26 mouse cellular contexts compared by ENCODE assay signal in genomic region chr4:129418321-129418720, GRCm38 (mm10). TPM values are rescaled to one million over a fixed set of nuclear protein-coding genes. Genes with fewer than 3 reads are reported as not detected.
DNase-seq lines count a peak whose midpoint lies in the region; ATAC-seq and TF ChIP-seq lines count a peak whose summit lies in the region.
"Had no signal": no experiment of that assay in that cellular context is flagged by ENCODE, and none has a peak within 500 bp of the region (broad histone marks: within the 10 kb centered on the region; RNA-seq: fewer than 3 reads in every experiment).

No protein-coding gene starts in this region.

- H3K9ac ChIP-seq in intestine, postnatal 0 days (ENCODE audit: low read depth, low read length) = no peak overlapping the region
- no peak overlapping the region for H3K9ac ChIP-seq in intestine, embryonic 15.5 days
- no peak overlapping the region for H3K9ac ChIP-seq in lung, postnatal 0 days (replicated peaks; ENCODE audit: low read depth)
- H3K9ac ChIP-seq in MEL (ENCODE audit: control insufficient read depth, low read depth, low read length, poor library complexity, severe bottlenecking) = no peak overlapping the region
- H3K9ac ChIP-seq in stomach, postnatal 0 days (ENCODE audit: low read length) = no peak overlapping the region
- no peak overlapping the region for H3K9ac ChIP-seq in neural tube, embryonic 15.5 days (replicated peaks)
- H3K9ac ChIP-seq: embryonic facial prominence, embryonic 15.5 days; heart, embryonic 12.5 days had no signal

- DNase-seq in lung, postnatal 0 days (ENCODE audit: low spot score) = no peak
- no peak for DNase-seq in lung, adult 2 months
- peak; percentile 33 for DNase-seq in MEL (ENCODE audit: low read depth, low spot score)
- DNase-seq in stomach, postnatal 0 days (ENCODE audit: low spot score) = no peak
- no peak for DNase-seq in heart, postnatal 25 days (ENCODE audit: low spot score)
- DNase-seq: adrenal gland, adult 2 months; adrenal gland, postnatal 25 days; cerebellum, adult 2 months; cerebellum, postnatal 14 days; embryo, embryonic 11 days; gastrocnemius, adult 2 months; gastrocnemius, postnatal 25 days; heart, postnatal 36 days had no signal

- WGBS in intestine, postnatal 0 days = 73% methylated on average over 5 of the region's 5 CpGs
- WGBS in intestine, embryonic 15.5 days = 78% methylated on average over 5 of the region's 5 CpGs
- WGBS in lung, postnatal 0 days = 68% methylated on average over 5 of the region's 5 CpGs
- 72% methylated on average over 5 of the region's 5 CpGs for WGBS in lung, adult 2 months
- 69% methylated on average over 5 of the region's 5 CpGs for WGBS in stomach, postnatal 0 days
- 79% methylated on average over 5 of the region's 5 CpGs for WGBS in neural tube, embryonic 15.5 days

- no peak for TF ChIP-seq RAD21 in MEL (IDR thresholded peaks at IDR 0.05; ENCODE audit: low read depth, low read length)

- peak; percentile 32 for TF ChIP-seq CTCF in intestine, postnatal 0 days (IDR thresholded peaks at IDR 0.05; ENCODE audit: low read depth)
- 0 out of 2 replicates have a peak, but pooled peaks have one; percentile 15 for TF ChIP-seq CTCF in lung, postnatal 0 days (IDR thresholded peaks at IDR 0.05)
- TF ChIP-seq CTCF in lung, adult 2 months (IDR thresholded peaks at IDR 0.05; ENCODE audit: insufficient read depth, low read length) = no peak
- peak; percentile 7 to 43 (median 25); a peak in 3 of 6 replicates for TF ChIP-seq CTCF in MEL (IDR thresholded peaks at IDR 0.05 in 2 of 3, conservative IDR thresholded peaks at IDR 0.05 in 1 of 3; ENCODE audit: control insufficient read depth in 1 of 3, insufficient read depth in 1 of 3, low read depth in 2 of 3, low read length in 3 of 3, poor library complexity in 1 of 3, severe bottlenecking in 1 of 3)
- TF ChIP-seq CTCF in stomach, postnatal 0 days (IDR thresholded peaks at IDR 0.05; ENCODE audit: low read depth) = peak; percentile 35

- no peak overlapping the region for H3K4me3 ChIP-seq in intestine, postnatal 0 days (ENCODE audit: low read depth, low read length)
- H3K4me3 ChIP-seq in intestine, embryonic 15.5 days (replicated peaks) = no peak overlapping the region
- H3K4me3 ChIP-seq in lung, postnatal 0 days (ENCODE audit: low read depth, low read length) = no peak overlapping the region
- H3K4me3 ChIP-seq in lung, adult 2 months (replicated peaks; ENCODE audit: extremely low read depth, low read depth, low read length) = no peak overlapping the region
- H3K4me3 ChIP-seq in MEL (ENCODE audit: control insufficient read depth in 1 of 2, insufficient read depth in 1 of 2, low read depth in 2 of 2, low read length in 2 of 2) = no peak overlapping the region
- no peak overlapping the region for H3K4me3 ChIP-seq in stomach, postnatal 0 days (ENCODE audit: low read depth, low read length)
- no peak overlapping the region for H3K4me3 ChIP-seq in neural tube, embryonic 15.5 days (replicated peaks)
- H3K4me3 ChIP-seq: embryonic facial prominence, embryonic 15.5 days; erythroblast, embryonic 14.5 days; forebrain, embryonic 10.5 days; gastrocnemius, adult 2 months; heart, embryonic 12.5 days had no signal

- H3K79me2 ChIP-seq in MEL (ENCODE audit: control insufficient read depth, insufficient read depth, low read length, poor library complexity) = no peaks in the 10 kb centered on the region

- no peak for TF ChIP-seq EP300 in lung, postnatal 0 days (IDR thresholded peaks at IDR 0.05)
- no peak for TF ChIP-seq EP300 in MEL (IDR thresholded peaks at IDR 0.05; ENCODE audit: low read depth in 1 of 2, low read length in 2 of 2)
- no peak for TF ChIP-seq EP300 in stomach, postnatal 0 days (optimal IDR thresholded peaks at IDR 0.05)

- no peaks in the 10 kb centered on the region for H3K36me3 ChIP-seq in intestine, postnatal 0 days (ENCODE audit: control insufficient read depth, insufficient read depth)
- H3K36me3 ChIP-seq in intestine, embryonic 15.5 days = no peaks in the 10 kb centered on the region
- H3K36me3 ChIP-seq in lung, postnatal 0 days (ENCODE audit: insufficient read depth, low read length) = no peaks in the 10 kb centered on the region
- H3K36me3 ChIP-seq in MEL (ENCODE audit: control insufficient read depth in 1 of 2, insufficient read depth in 2 of 2, low read length in 2 of 2) = peaks cover 0 to 10% of the 10 kb centered on the region in 2 experiments; a peak in 2 of 4 replicates
- H3K36me3 ChIP-seq in stomach, postnatal 0 days (ENCODE audit: control insufficient read depth, insufficient read depth, low read length) = no peaks in the 10 kb centered on the region
- H3K36me3 ChIP-seq in neural tube, embryonic 15.5 days = no peaks in the 10 kb centered on the region
- H3K36me3 ChIP-seq: embryonic facial prominence, embryonic 15.5 days; forebrain, embryonic 10.5 days; heart, embryonic 12.5 days had no signal

- intact Hi-C loops in heart, postnatal 25 days (cut with DNase I) = no loop called here

- H3K27me3 ChIP-seq in intestine, postnatal 0 days (replicated peaks; ENCODE audit: control insufficient read depth, insufficient read depth, low read length) = no peaks in the 10 kb centered on the region
- H3K27me3 ChIP-seq in intestine, embryonic 15.5 days (replicated peaks) = no peaks in the 10 kb centered on the region
- H3K27me3 ChIP-seq in lung, postnatal 0 days (replicated peaks; ENCODE audit: insufficient read depth, low read length) = no peaks in the 10 kb centered on the region
- peaks cover 0 to 2% of the 10 kb centered on the region in 2 experiments; a peak in 2 of 4 replicates for H3K27me3 ChIP-seq in MEL (ENCODE audit: control insufficient read depth in 1 of 2, insufficient read depth in 2 of 2, low read length in 2 of 2)
- no peaks in the 10 kb centered on the region for H3K27me3 ChIP-seq in stomach, postnatal 0 days (ENCODE audit: control insufficient read depth, insufficient read depth, low read length)
- no peaks in the 10 kb centered on the region for H3K27me3 ChIP-seq in neural tube, embryonic 15.5 days (replicated peaks)
- H3K27me3 ChIP-seq: CH12.LX; embryonic facial prominence, embryonic 15.5 days; heart, embryonic 12.5 days had no signal

- H3K27ac ChIP-seq in intestine, postnatal 0 days (ENCODE audit: low read depth, low read length) = no peak overlapping the region
- H3K27ac ChIP-seq in intestine, embryonic 15.5 days = no peak overlapping the region
- H3K27ac ChIP-seq in lung, postnatal 0 days (ENCODE audit: low read length) = no peak overlapping the region
- H3K27ac ChIP-seq in MEL (ENCODE audit: control insufficient read depth, low read depth, low read length) = no peak overlapping the region
- H3K27ac ChIP-seq in stomach, postnatal 0 days (replicated peaks) = no peak overlapping the region
- H3K27ac ChIP-seq in neural tube, embryonic 15.5 days (replicated peaks) = no peak overlapping the region
- H3K27ac ChIP-seq: embryonic facial prominence, embryonic 15.5 days; forebrain, embryonic 10.5 days; gastrocnemius, adult 2 months had no signal

- H3K9me3 ChIP-seq in intestine, postnatal 0 days (ENCODE audit: control insufficient read depth) = no peaks in the 10 kb centered on the region
- H3K9me3 ChIP-seq in intestine, embryonic 15.5 days = no peaks in the 10 kb centered on the region
- no peaks in the 10 kb centered on the region for H3K9me3 ChIP-seq in lung, postnatal 0 days (ENCODE audit: low read length)
- H3K9me3 ChIP-seq in MEL (replicated peaks; ENCODE audit: insufficient read depth, low read length) = no peaks in the 10 kb centered on the region
- H3K9me3 ChIP-seq in stomach, postnatal 0 days (ENCODE audit: control insufficient read depth, low read length) = no peaks in the 10 kb centered on the region
- H3K9me3 ChIP-seq in neural tube, embryonic 15.5 days (replicated peaks) = no peaks in the 10 kb centered on the region
- H3K9me3 ChIP-seq: embryonic facial prominence, embryonic 15.5 days; forebrain, embryonic 10.5 days; heart, embryonic 12.5 days had no signal

- no peaks in the 10 kb centered on the region for H3K4me1 ChIP-seq in intestine, postnatal 0 days (replicated peaks; ENCODE audit: control insufficient read depth, insufficient read depth, low read length)
- H3K4me1 ChIP-seq in intestine, embryonic 15.5 days (replicated peaks) = no peaks in the 10 kb centered on the region; the same call in 1 of the 2 replicates
- H3K4me1 ChIP-seq in lung, postnatal 0 days (ENCODE audit: insufficient read depth, low read depth, low read length) = no peaks in the 10 kb centered on the region
- no peaks in the 10 kb centered on the region for H3K4me1 ChIP-seq in lung, adult 2 months (ENCODE audit: control insufficient read depth, insufficient read depth, low read length)
- peaks cover 0 to 17% of the 10 kb centered on the region in 2 experiments; a peak in 3 of 4 replicates for H3K4me1 ChIP-seq in MEL (ENCODE audit: control insufficient read depth in 1 of 2, insufficient read depth in 2 of 2, low read length in 2 of 2)
- no peaks in the 10 kb centered on the region for H3K4me1 ChIP-seq in stomach, postnatal 0 days (replicated peaks; ENCODE audit: control insufficient read depth, insufficient read depth)
- H3K4me1 ChIP-seq in neural tube, embryonic 15.5 days = no peaks in the 10 kb centered on the region
- H3K4me1 ChIP-seq: embryonic facial prominence, embryonic 15.5 days; forebrain, embryonic 10.5 days had no signal

- ATAC-seq in intestine, postnatal 0 days = no peak
- no peak for ATAC-seq in intestine, embryonic 15.5 days
- ATAC-seq in lung, postnatal 0 days = no peak
- ATAC-seq in stomach, postnatal 0 days (ENCODE audit: low FRiP score, low TSS enrichment) = no peak
- ATAC-seq in neural tube, embryonic 15.5 days (ENCODE audit: low FRiP score) = no peak
- ATAC-seq: activated CD4-positive, CD25-positive, alpha-beta regulatory T cell, adult 4 months; forebrain, embryonic 14.5 days; hindbrain, embryonic 16.5 days had no signal

- no peak overlapping the region for H3K4me2 ChIP-seq in intestine, postnatal 0 days (replicated peaks; ENCODE audit: low read depth)
- no peak overlapping the region for H3K4me2 ChIP-seq in intestine, embryonic 15.5 days (replicated peaks)
- H3K4me2 ChIP-seq in lung, postnatal 0 days (replicated peaks; ENCODE audit: low read depth, low read length) = no peak overlapping the region
- no peak overlapping the region for H3K4me2 ChIP-seq in stomach, postnatal 0 days (replicated peaks; ENCODE audit: low read depth)
- no peak overlapping the region for H3K4me2 ChIP-seq in neural tube, embryonic 15.5 days
- H3K4me2 ChIP-seq: embryonic facial prominence, embryonic 15.5 days; heart, embryonic 12.5 days had no signal

- no peak for TF ChIP-seq POLR2A in lung, adult 2 months (IDR thresholded peaks at IDR 0.05; ENCODE audit: borderline replicate concordance, extremely low read depth, low read depth, low read length)
- no peak for TF ChIP-seq POLR2A in MEL (IDR thresholded peaks at IDR 0.05; ENCODE audit: control insufficient read depth in 1 of 2, insufficient read depth in 1 of 2, low read depth in 1 of 2, low read length in 2 of 2, poor library complexity in 1 of 2)

RNA-seq across cellular contexts. Expression of gene Zbtb8b, which starts 22.3 kb away (rescaled TPM):
- polyA plus RNA-seq in intestine, postnatal 0 days (2015; fragmentation: Nextera tagmentation; extraction: Ambion mirVana) = 0.14 and 0.29 TPM in 2 replicates
- polyA plus RNA-seq in intestine, embryonic 15.5 days (2015; fragmentation: Nextera tagmentation; extraction: Ambion mirVana) = 1.1 and 1.2 TPM in 2 replicates
- polyA plus RNA-seq in lung, postnatal 0 days (2015; fragmentation: Nextera tagmentation; extraction: Ambion mirVana) = 1.8 and 2.8 TPM in 2 replicates
- 0.12 and 0.14 TPM in 2 replicates for polyA plus RNA-seq in lung, adult 2 months (2012; rRNA removed)
- 0.08 and 0.16 TPM in 2 replicates for total RNA-seq in MEL (2012; rRNA removed)
- under 1 TPM in 1 of 2 experiments, not detected in 1; 0.29 TPM for polyA plus RNA-seq in MEL (2012; ENCODE audit: insufficient read depth in 1 of 2, insufficient read length in 2 of 2, low read depth in 1 of 2, low replicate concordance in 2 of 2, missing spikeins in 1 of 2)
- polyA plus RNA-seq in stomach, postnatal 0 days (2015; fragmentation: Nextera tagmentation; extraction: Ambion mirVana) = 0.68 and 0.72 TPM in 2 replicates
- under 1 TPM in 1 of 2 experiments, not detected in 1; 0.08 TPM for total RNA-seq in heart, postnatal 25 days (2021)
- polyA plus RNA-seq in neural tube, embryonic 15.5 days (2015; fragmentation: Nextera tagmentation; extraction: Ambion mirVana) = 14.2 and 15.8 TPM in 2 replicates
- total RNA-seq: common myeloid progenitor, adult 5-6 weeks; gastrocnemius, adult 2 months; gastrocnemius, postnatal 25 days; granulocyte monocyte progenitor cell, adult 5-6 weeks; heart, postnatal 36 days had no signal
- polyA plus RNA-seq: activated CD4-positive, CD25-positive, alpha-beta regulatory T cell, adult 4 months; adrenal gland, adult 2 months; erythroblast, embryonic 14.5 days had no signal

RNA-seq across cellular contexts. Expression of gene Zbtb8a, which starts 40.4 kb away (rescaled TPM):
- polyA plus RNA-seq in intestine, postnatal 0 days (2015; fragmentation: Nextera tagmentation; extraction: Ambion mirVana) = 6.8 and 7.1 TPM in 2 replicates
- polyA plus RNA-seq in intestine, embryonic 15.5 days (2015; fragmentation: Nextera tagmentation; extraction: Ambion mirVana) = 15.1 and 15.4 TPM in 2 replicates
- 15.6 and 16.9 TPM in 2 replicates for polyA plus RNA-seq in lung, postnatal 0 days (2015; fragmentation: Nextera tagmentation; extraction: Ambion mirVana)
- 8.8 and 13.9 TPM in 2 replicates for polyA plus RNA-seq in lung, adult 2 months (2012; rRNA removed)
- total RNA-seq in MEL (2012; rRNA removed) = 0.85 and 0.89 TPM in 2 replicates
- 1 to 10 TPM in 1 of 2 experiments, not detected in 1; 1.6 TPM for polyA plus RNA-seq in MEL (2012; ENCODE audit: insufficient read depth in 1 of 2, insufficient read length in 2 of 2, low read depth in 1 of 2, low replicate concordance in 2 of 2, missing spikeins in 1 of 2)
- polyA plus RNA-seq in stomach, postnatal 0 days (2015; fragmentation: Nextera tagmentation; extraction: Ambion mirVana) = 12.2 and 13.0 TPM in 2 replicates
- 1 to 10 TPM; 3.5 to 3.7 TPM for total RNA-seq in heart, postnatal 25 days (2021)
- polyA plus RNA-seq in neural tube, embryonic 15.5 days (2015; fragmentation: Nextera tagmentation; extraction: Ambion mirVana) = 18.2 and 20.2 TPM in 2 replicates

RNA-seq across cellular contexts. Expression of gene Bsdc1, which starts 43.1 kb away (rescaled TPM):
- polyA plus RNA-seq in intestine, postnatal 0 days (2015; fragmentation: Nextera tagmentation; extraction: Ambion mirVana) = 23.6 and 24.8 TPM in 2 replicates
- polyA plus RNA-seq in intestine, embryonic 15.5 days (2015; fragmentation: Nextera tagmentation; extraction: Ambion mirVana) = 22.1 and 24.9 TPM in 2 replicates
- 29.0 TPM in 2 replicates for polyA plus RNA-seq in lung, postnatal 0 days (2015; fragmentation: Nextera tagmentation; extraction: Ambion mirVana)
- polyA plus RNA-seq in lung, adult 2 months (2012; rRNA removed) = 18.9 and 28.4 TPM in 2 replicates
- total RNA-seq in MEL (2012; rRNA removed) = 14.1 TPM in 2 replicates
- 10 to 100 TPM in 1 of 2 experiments, not detected in 1; 19.2 TPM for polyA plus RNA-seq in MEL (2012; ENCODE audit: insufficient read depth in 1 of 2, insufficient read length in 2 of 2, low read depth in 1 of 2, low replicate concordance in 2 of 2, missing spikeins in 1 of 2)
- 16.7 and 17.9 TPM in 2 replicates for polyA plus RNA-seq in stomach, postnatal 0 days (2015; fragmentation: Nextera tagmentation; extraction: Ambion mirVana)
- 10 to 100 TPM; 40.6 to 45.6 TPM for total RNA-seq in heart, postnatal 25 days (2021)
- 32.7 and 34.0 TPM in 2 replicates for polyA plus RNA-seq in neural tube, embryonic 15.5 days (2015; fragmentation: Nextera tagmentation; extraction: Ambion mirVana)
